Mouse (Mus musculus): ENCODE results near the gene Gps2.
"Not testable (repeated sequence)": the region's sequence is repeated elsewhere in the genome, so short reads cannot be mapped to it uniquely, and the experiment has no call there.

Gene Gps2

GRCm38 (mm10) chr11:69916652-69917378 is 3.1 kb downstream of the Gps2 start:
- DNase-seq (ENCODE audit: low spot score in 2 of 2): not testable (repeated sequence)

- DNase-seq (ENCODE audit: low spot score in 2 of 2): no peak
Observed at GRCm38 (mm10) chr11:69917379-69917948, 3.8 kb downstream of the Gps2 start.

- DNase-seq (ENCODE audit: low spot score in 2 of 2): no peak
Observed at GRCm38 (mm10) chr11:69918118-69918517, 4.4 kb downstream of the Gps2 start.

- no peak for DNase-seq (ENCODE audit: low spot score in 2 of 2)
Observed at GRCm38 (mm10) chr11:69919053-69919452, 5.4 kb downstream of the Gps2 start.

GRCm38 (mm10) chr11:69919661-69920265 is 6.1 kb downstream of the Gps2 start:
- DNase-seq (ENCODE audit: low spot score in 2 of 2): peak; percentile 78 to 83

- DNase-seq (ENCODE audit: low spot score in 2 of 2): no peak
Observed at GRCm38 (mm10) chr11:69920266-69921031, 6.8 kb downstream of the Gps2 start.

GRCm38 (mm10) chr11:69921114-69922011 is 7.7 kb downstream of the Gps2 start, which contains the start of gene Eif5a:
TSS of gene Eif5a (minus strand) at chr11:69921958.
- DNase-seq (ENCODE audit: low spot score in 2 of 2): peak; percentile 100

- no peak for DNase-seq (ENCODE audit: low spot score in 2 of 2)
Observed at GRCm38 (mm10) chr11:69922012-69922756, 8.5 kb downstream of the Gps2 start.

- DNase-seq (ENCODE audit: low spot score in 2 of 2): no peak
Observed at GRCm38 (mm10) chr11:69922796-69923195, 9.1 kb downstream of the Gps2 start.

- DNase-seq (ENCODE audit: low spot score in 2 of 2): no peak
Observed at GRCm38 (mm10) chr11:69927501-69927900, 13.8 kb downstream of the Gps2 start.

- DNase-seq (ENCODE audit: low spot score in 2 of 2): no peak
Observed at GRCm38 (mm10) chr11:69929712-69930111, 16.0 kb downstream of the Gps2 start.

GRCm38 (mm10) chr11:69930176-69930575 is 16.5 kb downstream of the Gps2 start:
- DNase-seq (ENCODE audit: low spot score in 2 of 2): not testable (repeated sequence)

- DNase-seq (ENCODE audit: low spot score in 2 of 2): no peak
Observed at GRCm38 (mm10) chr11:69930967-69931537, 17.4 kb downstream of the Gps2 start.

GRCm38 (mm10) chr11:69931769-69932168 is 18.1 kb downstream of the Gps2 start:
- DNase-seq (ENCODE audit: low spot score in 2 of 2): no peak

GRCm38 (mm10) chr11:69932254-69932653 is 18.6 kb downstream of the Gps2 start:
- no peak for DNase-seq (ENCODE audit: low spot score in 2 of 2)

- DNase-seq (ENCODE audit: low spot score in 2 of 2): no peak
Observed at GRCm38 (mm10) chr11:69933066-69933465, 19.4 kb downstream of the Gps2 start.

- peak; percentile 91 to 97 for DNase-seq (ENCODE audit: low spot score in 2 of 2)
Observed at GRCm38 (mm10) chr11:69934169-69934568, 20.5 kb downstream of the Gps2 start.

GRCm38 (mm10) chr11:69934681-69935080 is 21.0 kb downstream of the Gps2 start:
- DNase-seq (ENCODE audit: low spot score in 2 of 2): no peak

- peak; percentile 76 to 81 for DNase-seq (ENCODE audit: low spot score in 2 of 2)
Observed at GRCm38 (mm10) chr11:69935137-69935879, 21.6 kb downstream of the Gps2 start, which contains the start of gene Ybx2. TSS of gene Ybx2 (plus strand) at chr11:69935796.
